Mouse (Mus musculus) megakaryocyte progenitor cell, adult 5-6 weeks (primary cell): ENCODE data around the gene Kif14. TPM values are rescaled to one million over a fixed set of nuclear protein-coding genes. Genes with fewer than 3 reads are reported as not detected.

ENCODE experiments used
- total RNA-seq, 2 experiments: library from RNA; stranded (forward) in 1 of 2; stranded (reverse) in 1 of 2; fragments of 157-497, 149-512 nt in 1 of 2; fragments of 200-1000 nt in 1 of 2; gene quantifications; 2 replicates each; pipeline versions ENCODE4 v1.2.3 to v1.2.4; 2015 to 2017

Gene Kif14
- total RNA-seq, 2 experiments from 2014 or later, result 17.5 to 20.9 TPM

Other genes starting within 250 kb of the Kif14 start
- gene Inava, start 232.1 kb upstream of the Kif14 start, total RNA-seq (2015), result not detected in 2 replicates
- not detected in 2 replicates for gene Inava, start 232.1 kb upstream of the Kif14 start, total RNA-seq (2017)
- not detected in 2 replicates for gene Gpr25, start 205.5 kb upstream of the Kif14 start, total RNA-seq (2015)
- gene Gpr25, start 205.5 kb upstream of the Kif14 start, total RNA-seq (2017), result not detected in 2 replicates
- gene Camsap2, start 120.2 kb upstream of the Kif14 start, total RNA-seq (2015), result 8.6 and 8.7 TPM in 2 replicates
- 11.5 and 12.8 TPM in 2 replicates for gene Camsap2, start 120.2 kb upstream of the Kif14 start, total RNA-seq (2017)
- 7.2 and 9.8 TPM in 2 replicates for gene Ddx59, start 51.1 kb upstream of the Kif14 start, total RNA-seq (2015)
- gene Ddx59, start 51.1 kb upstream of the Kif14 start, total RNA-seq (2017), result 8.4 and 11.8 TPM in 2 replicates
- gene Zfp281, start 158.6 kb downstream of the Kif14 start, total RNA-seq (2015), result 23.7 and 25.4 TPM in 2 replicates
- gene Zfp281, start 158.6 kb downstream of the Kif14 start, total RNA-seq (2017), result 18.9 and 20.5 TPM in 2 replicates